Mouse (Mus musculus): ENCODE results near the gene Taf9.

DNA sequence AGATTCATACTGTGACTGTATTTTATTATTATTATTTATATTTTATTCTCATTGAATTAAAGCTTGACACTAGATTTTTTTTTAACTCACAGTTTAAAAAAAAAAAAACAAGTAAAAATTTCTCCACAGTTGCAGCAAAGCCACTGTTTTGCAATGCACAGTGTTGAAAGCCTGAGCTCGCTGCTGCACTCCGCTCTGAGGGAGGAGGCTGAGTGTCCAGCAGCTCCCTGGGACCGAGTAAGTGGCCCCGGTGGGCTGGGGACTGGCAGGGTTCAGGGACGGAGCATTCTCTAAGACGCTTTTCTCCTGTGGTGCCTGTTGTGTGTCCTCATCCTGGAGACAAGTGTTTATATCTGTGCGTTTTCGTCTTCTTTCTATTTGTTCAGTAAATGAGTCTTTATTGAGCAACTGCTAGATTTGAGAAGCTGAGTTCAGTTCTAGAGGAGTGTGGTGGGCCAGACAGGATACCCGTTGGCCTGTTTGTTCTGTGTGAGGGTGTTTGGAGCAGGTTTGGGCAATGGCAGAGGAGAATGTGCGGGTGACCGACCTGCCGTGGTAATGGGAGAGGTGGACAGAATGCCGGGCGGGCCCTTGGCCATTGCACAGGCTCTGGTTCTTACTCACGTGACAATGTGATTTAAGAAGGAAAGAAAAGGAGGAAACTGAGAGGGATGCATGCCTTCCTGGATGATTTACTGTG, 24.7 kb downstream of the Taf9 start:
- TF ChIP-seq CTCF (IDR thresholded peaks at IDR 0.05; ENCODE audit: low read depth, low read length) (no peak), POLR2A (IDR thresholded peaks at IDR 0.05; ENCODE audit: extremely low read depth, insufficient read depth, low read length) (no peak)
